Mouse (Mus musculus): ENCODE data around the gene Upk2.

- TF ChIP-seq CTCF (conservative IDR thresholded peaks at IDR 0.05; ENCODE audit: low read length) (no peak), POU5F1 (IDR thresholded peaks at IDR 0.05; ENCODE audit: borderline replicate concordance, low read length) (no peak)
Observed at GRCm38 (mm10) chr9:44435747-44436146, 19.0 kb downstream of the Upk2 start.
